Mouse (Mus musculus) stomach, embryonic 14.5 days (tissue): ENCODE results near the gene Fgf11. TPM values are rescaled to one million over a fixed set of nuclear protein-coding genes. Genes with fewer than 3 reads are reported as not detected.
A peak's percentile ranks its signal among the peaks of the same experiment; 100 is the strongest.

Experiments used
- ATAC-seq: fragments of 200-750 bp; cut with Nextera tagmentation; 2 replicates; pipeline ENCODE4 v1.8.0; 2017; ENCODE audit warnings: low read depth, moderate TSS enrichment; ENCODE audit not compliant: insufficient number of reproducible peaks, insufficient read depth, low FRiP score
- H3K27ac ChIP-seq: fragments of 300-500 bp; sonication (generic); 2 replicates; pipeline ENCODE4 v1.5.1; 2014; ENCODE audit warnings: mild to moderate bottlenecking, low read length, moderate library complexity, mixed read lengths
- H3K27me3 ChIP-seq: fragments of 300-500 bp; sonication (generic); 2 replicates; pipeline ENCODE4 v1.6.1; 2014; ENCODE audit warnings: low read length, control low read depth, mixed read lengths; ENCODE audit not compliant: control insufficient read depth, insufficient read depth
- H3K36me3 ChIP-seq: fragments of 300-500 bp; sonication (generic); 2 replicates; pipeline ENCODE4 v1.6.1; 2014; ENCODE audit warnings: mild to moderate bottlenecking, control low read depth, low read length, moderate library complexity, mixed read lengths; ENCODE audit not compliant: control insufficient read depth, insufficient read depth
- H3K4me1 ChIP-seq: fragments of 300-500 bp; sonication (generic); 2 replicates; pipeline ENCODE4 v1.6.1; 2014; ENCODE audit warnings: low read length, control low read depth, mixed read lengths; ENCODE audit not compliant: control insufficient read depth, insufficient read depth
- H3K4me2 ChIP-seq: fragments of 300-500 bp; sonication (generic); replicated peaks from 2 replicates; pipeline ENCODE4 v1.6.1; 2014; ENCODE audit warnings: low read depth, low read length, control low read depth
- H3K4me3 ChIP-seq: fragments of 300-500 bp; sonication (generic); 2 replicates; pipeline ENCODE4 v1.5.1; 2014; ENCODE audit warnings: low read depth, low read length, control low read depth
- H3K9ac ChIP-seq: fragments of 300-500 bp; sonication (generic); replicated peaks from 2 replicates; pipeline ENCODE4 v1.6.1; 2014; ENCODE audit warnings: low read depth, mild to moderate bottlenecking, control low read depth, low read length, moderate library complexity, mixed read lengths
- H3K9me3 ChIP-seq: fragments of 300-500 bp; sonication (generic); 2 replicates; pipeline ENCODE4 v1.6.1; 2016; ENCODE audit warnings: low read depth, low read length, control low read depth; ENCODE audit not compliant: control insufficient read depth
- WGBS: fragments of 180-500 bp; shearing (Covaris S2); extraction: QIAGEN DNeasy Blood & Tissue Kit; methylation state at CpG from one replicate; pipeline ENCODE4 v1.1.7; 2014; 5-methylcytosine and 5-hydroxymethylcytosine counted together
- polyA plus RNA-seq: library from polyadenylated mRNA; unstranded; fragments of >200 nt; fragmentation: Nextera tagmentation; extraction: Ambion mirVana; gene quantifications from 2 replicates; pipeline ENCODE4 v1.2.1, GENCODE M21; 2014

The Fgf11 gene
- polyA plus RNA-seq, 1 experiment from 2014 or later, result 2.1 TPM

- H3K9ac ChIP-seq, result no peak overlapping the region
- no peaks in the 10 kb centered on the region; the same call in 1 of the 2 replicates for H3K9me3 ChIP-seq
- peaks cover 3% of the 10 kb centered on the region; the same call in 1 of the 2 replicates for H3K27me3 ChIP-seq
- H3K4me2 ChIP-seq, result no peak overlapping the region
- WGBS, result 72% methylated on average over 4 of the region's 4 CpGs
- H3K36me3 ChIP-seq, result no peaks in the 10 kb centered on the region
- H3K4me1 ChIP-seq, result peaks cover 29% of the 10 kb centered on the region
- no peak overlapping the region for H3K4me3 ChIP-seq
- no peak for ATAC-seq
- no peak overlapping the region for H3K27ac ChIP-seq
These were observed 4.7 kb upstream of the Fgf11 start for GRCm38 (mm10) chr11:69806378-69806777.

GRCm38 (mm10) chr11:69804972-69805909, 3.6 kb upstream of the Fgf11 start, which contains the start of gene Tmem102:
TSS of gene Tmem102 (minus strand) at chr11:69805624.
- Histone ChIP-seq H3K9me3 (no peaks in the 10 kb centered on the region), H3K9ac (no peak within 1 kb of the TSS; the same call in 1 of the 2 replicates), H3K27ac (no peak within 1 kb of the TSS; the same call in 1 of the 2 replicates), H3K27me3 (peaks cover 3% of the 10 kb centered on the region; the same call in 1 of the 2 replicates), H3K36me3 (no peaks in the 10 kb centered on the region), H3K4me1 (peaks cover 34% of the 10 kb centered on the region), H3K4me3 (peak within 1 kb of the TSS; percentile 57), H3K4me2 (peak within 1 kb of the TSS; percentile 99)
- 12% methylated on average over 29 of the region's 29 CpGs for WGBS
- peak; percentile 48; the same call in 1 of the 2 replicates for ATAC-seq

- H3K27me3 ChIP-seq, result peaks cover 3% of the 10 kb centered on the region; the same call in 1 of the 2 replicates
- H3K27ac ChIP-seq, result no peak overlapping the region
- ATAC-seq, result no peak
- WGBS, result 11% methylated on average over 12 of the region's 12 CpGs
- H3K4me1 ChIP-seq, result peaks cover 39% of the 10 kb centered on the region
- peak overlapping the region; percentile 57 for H3K4me3 ChIP-seq
- peak overlapping the region; percentile 99 for H3K4me2 ChIP-seq
- no peaks in the 10 kb centered on the region for H3K36me3 ChIP-seq
- no peak overlapping the region; the same call in 1 of the 2 replicates for H3K9ac ChIP-seq
- H3K9me3 ChIP-seq, result no peaks in the 10 kb centered on the region
These were observed 2.9 kb upstream of the Fgf11 start for GRCm38 (mm10) chr11:69804652-69804940.

GRCm38 (mm10) chr11:69803786-69804651, 2.4 kb upstream of the Fgf11 start:
- Histone ChIP-seq H3K4me3 (peak overlapping the region; percentile 57), H3K4me2 (peak overlapping the region; percentile 99), H3K36me3 (no peaks in the 10 kb centered on the region), H3K27ac (peak overlapping the region; percentile 44; the same call in 1 of the 2 replicates), H3K27me3 (peaks cover 3% of the 10 kb centered on the region; the same call in 1 of the 2 replicates), H3K9ac (peak overlapping the region; percentile 38; the same call in 1 of the 2 replicates), H3K9me3 (no peaks in the 10 kb centered on the region), H3K4me1 (peaks cover 45% of the 10 kb centered on the region)
- WGBS, result 2% methylated on average over 60 of the region's 60 CpGs
- ATAC-seq, result peak; percentile 50

- Histone ChIP-seq H3K9me3 (no peaks in the 10 kb centered on the region), H3K4me3 (peak overlapping the region; percentile 57), H3K27me3 (peaks cover 3% of the 10 kb centered on the region; the same call in 1 of the 2 replicates), H3K36me3 (no peaks in the 10 kb centered on the region), H3K4me2 (peak overlapping the region; percentile 99), H3K4me1 (peaks cover 47% of the 10 kb centered on the region), H3K9ac (peak overlapping the region; percentile 48; the same call in 1 of the 2 replicates), H3K27ac (peak overlapping the region; percentile 44; the same call in 1 of the 2 replicates)
- ATAC-seq, result 0 out of 2 replicates have a peak, but pooled peaks have one; percentile 8
- whole genome bisulfite sequencing, result 5% methylated on average over 12 of the region's 12 CpGs
These were observed 1.7 kb upstream of the Fgf11 start for GRCm38 (mm10) chr11:69803328-69803727.

GRCm38 (mm10) chr11:69802648-69803105, 1.0 kb upstream of the Fgf11 start:
- peaks cover 3% of the 10 kb centered on the region; the same call in 1 of the 2 replicates for H3K27me3 ChIP-seq
- no peaks in the 10 kb centered on the region for H3K36me3 ChIP-seq
- H3K27ac ChIP-seq, result no peak overlapping the region
- H3K4me3 ChIP-seq, result peak overlapping the region; percentile 57
- under 1% methylated on average over 33 of the region's 33 CpGs for WGBS
- no peaks in the 10 kb centered on the region for H3K9me3 ChIP-seq
- peaks cover 47% of the 10 kb centered on the region for H3K4me1 ChIP-seq
- ATAC-seq, result peak; percentile 24; the same call in 1 of the 2 replicates
- peak overlapping the region; percentile 48; the same call in 1 of the 2 replicates for H3K9ac ChIP-seq
- peak overlapping the region; percentile 99 for H3K4me2 ChIP-seq

GRCm38 (mm10) chr11:69800392-69801197, 1.1 kb downstream of the Fgf11 start:
- H3K27ac ChIP-seq, result peak overlapping the region; percentile 35
- peak overlapping the region; percentile 57 for H3K4me3 ChIP-seq
- peaks cover 47% of the 10 kb centered on the region for H3K4me1 ChIP-seq
- under 1% methylated on average over 36 of the region's 36 CpGs for WGBS
- H3K9me3 ChIP-seq, result no peaks in the 10 kb centered on the region
- H3K27me3 ChIP-seq, result no peaks in the 10 kb centered on the region; the same call in 1 of the 2 replicates
- peak overlapping the region; percentile 54 for H3K9ac ChIP-seq
- H3K36me3 ChIP-seq, result no peaks in the 10 kb centered on the region
- ATAC-seq, result peak; percentile 42
- H3K4me2 ChIP-seq, result peak overlapping the region; percentile 99
